Mouse (Mus musculus) fat pad, adult 2 months (tissue): ENCODE measurements around the gene Pcyt2.
A peak's percentile ranks its signal among the peaks of the same experiment; 100 is the strongest.

Experiments used
- DNase-seq: peaks from one replicate; pipeline ENCODE4 v3.0.0-alpha.2; 2011; ENCODE audit warnings: low read depth, low spot score; ENCODE audit errors: extremely low read depth

Gene Pcyt2

DNA sequence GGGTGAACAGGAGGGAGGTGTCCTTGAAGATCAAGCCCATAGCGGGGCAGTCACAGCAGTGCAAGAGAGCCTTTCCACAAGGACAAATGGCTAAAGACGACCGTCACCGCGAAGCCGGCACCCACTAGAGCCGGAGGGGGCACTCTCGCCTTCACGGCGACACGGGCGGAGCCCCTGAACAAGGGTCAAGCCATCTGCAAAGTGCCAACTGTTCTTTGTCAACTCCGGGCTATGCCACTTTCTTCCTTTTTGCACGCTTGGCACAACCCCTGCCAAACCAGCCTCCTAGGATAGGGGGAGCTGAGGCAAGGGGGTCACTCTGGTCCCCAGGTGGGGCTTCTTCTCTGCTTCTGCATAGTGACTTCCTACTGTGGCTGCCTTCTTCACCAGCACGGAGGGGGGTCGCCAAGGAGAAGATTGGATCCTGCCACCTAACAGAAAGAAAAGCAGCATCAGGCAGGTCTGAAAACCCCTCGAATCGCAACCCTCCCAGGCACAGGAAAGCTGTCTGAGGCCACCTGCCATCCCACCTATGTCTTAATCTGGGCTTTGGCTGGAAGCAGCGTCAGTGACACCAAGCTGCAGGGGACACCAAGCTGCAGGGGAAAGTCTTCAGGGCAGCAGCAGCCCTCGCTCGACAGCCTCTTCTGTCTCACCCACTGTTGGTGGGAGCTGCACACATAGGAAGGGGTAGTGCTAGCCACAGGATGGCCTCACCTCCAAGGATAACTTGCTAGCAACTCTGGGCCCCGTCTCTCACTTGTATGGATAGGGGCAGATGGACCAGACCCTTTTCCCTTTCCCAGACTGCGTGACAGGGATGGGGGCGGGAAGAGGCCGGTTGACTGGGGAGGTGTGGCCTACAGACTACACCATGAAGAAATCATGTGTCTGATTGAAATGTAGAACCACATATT lies 1.1 kb upstream of the Pcyt2 start:
- no peak for DNase-seq

DNA sequence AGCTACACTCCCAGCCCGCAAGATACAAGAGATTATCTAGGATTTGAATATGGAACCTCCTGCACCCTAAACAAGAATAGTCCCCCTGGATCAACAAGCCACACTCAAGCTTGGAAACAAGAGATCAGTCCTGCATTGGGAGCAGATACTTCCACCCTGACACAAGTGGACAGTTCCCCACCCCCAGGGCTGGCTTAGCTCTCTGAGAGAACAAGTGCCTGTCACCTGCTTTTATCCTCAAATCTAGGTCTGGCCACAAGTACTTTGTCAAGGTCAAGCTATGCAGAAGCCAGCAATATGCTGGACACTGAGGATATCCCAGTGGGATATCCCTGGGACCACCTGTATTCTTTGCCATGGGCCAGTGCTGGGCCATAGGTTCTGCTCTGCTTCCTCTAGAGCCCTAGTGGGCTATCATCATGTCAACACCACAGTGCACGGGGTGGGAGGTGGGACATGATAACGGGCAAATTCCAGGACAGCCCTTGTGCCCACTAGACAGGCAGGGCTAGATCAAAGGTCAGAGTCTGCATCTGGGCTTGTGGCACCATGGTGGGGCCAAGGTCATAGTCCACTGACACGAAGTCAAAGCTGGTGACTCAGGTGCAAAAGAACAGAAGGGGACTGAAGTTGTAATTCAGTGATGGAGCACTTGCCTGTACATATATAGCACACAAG lies 980 bp downstream of the Pcyt2 start:
- no peak for DNase-seq

DNA sequence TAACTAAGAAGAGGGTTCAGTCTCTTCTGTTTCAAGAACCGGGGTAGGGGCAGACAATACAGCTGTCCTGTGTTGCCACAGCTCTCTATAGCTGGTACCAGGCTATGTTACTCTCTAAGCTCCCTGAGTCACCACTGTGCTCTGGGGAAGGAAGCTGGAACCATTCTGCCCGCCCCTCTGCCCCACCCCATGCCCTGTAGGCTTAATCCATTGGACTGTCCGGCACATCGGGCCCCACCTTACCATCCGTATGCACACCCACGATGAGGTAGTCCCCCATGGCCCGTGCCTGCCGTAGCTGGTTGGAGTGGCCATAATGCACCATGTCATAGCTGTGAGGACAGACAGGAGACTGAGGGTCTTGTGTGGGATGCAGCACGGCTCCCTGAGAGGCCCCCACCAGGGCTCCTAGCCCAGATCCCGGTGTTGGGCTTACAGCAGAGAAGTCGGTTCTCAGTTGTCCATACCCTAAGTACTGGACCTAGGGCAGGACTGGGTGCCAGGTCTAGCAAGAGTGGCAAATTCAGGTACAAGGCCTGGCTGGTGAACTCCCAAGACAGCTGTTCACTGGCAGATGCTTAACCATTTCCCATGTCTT lies 2.0 kb downstream of the Pcyt2 start:
- DNase-seq: no peak

DNA sequence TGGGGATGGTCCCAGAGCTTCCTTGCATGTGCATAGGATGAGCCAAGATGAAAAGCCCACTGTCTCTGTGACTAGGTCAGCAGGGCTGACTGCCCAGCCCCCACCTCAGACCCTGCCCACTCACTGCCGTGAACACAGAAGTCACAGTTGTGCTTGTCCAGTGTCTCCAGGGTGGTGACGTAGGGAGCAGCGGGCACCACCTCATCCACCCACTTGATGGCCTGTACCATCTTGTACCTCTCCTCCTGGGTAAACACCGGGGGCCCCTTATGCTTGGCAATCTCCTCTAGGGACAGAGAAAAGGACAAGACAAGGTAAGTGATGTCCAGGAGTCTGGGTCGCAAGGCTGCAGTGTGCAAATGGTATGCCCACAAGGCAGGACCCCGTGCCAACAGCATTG lies 2.6 kb downstream of the Pcyt2 start:
- DNase-seq: no peak

DNA sequence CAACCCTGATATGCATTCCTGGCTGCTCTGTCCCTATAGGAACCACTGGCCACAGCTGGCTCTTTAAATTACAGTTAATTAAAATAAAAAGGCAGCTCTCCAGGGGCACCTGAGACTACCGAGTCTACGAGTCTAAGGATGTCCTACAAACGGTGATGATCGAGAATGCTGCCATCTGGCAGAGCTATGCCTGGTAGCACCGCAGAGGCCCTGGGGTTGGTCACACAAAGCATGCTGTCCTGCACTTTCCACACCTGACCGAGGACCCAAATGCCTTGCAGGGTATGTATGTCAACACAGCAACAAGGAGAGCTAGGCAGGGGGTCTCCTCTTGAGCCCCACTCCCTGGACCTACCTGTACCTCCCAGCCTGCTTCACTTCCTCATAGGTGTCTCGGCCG lies 3.8 kb downstream of the Pcyt2 start:
- no peak for DNase-seq

DNA sequence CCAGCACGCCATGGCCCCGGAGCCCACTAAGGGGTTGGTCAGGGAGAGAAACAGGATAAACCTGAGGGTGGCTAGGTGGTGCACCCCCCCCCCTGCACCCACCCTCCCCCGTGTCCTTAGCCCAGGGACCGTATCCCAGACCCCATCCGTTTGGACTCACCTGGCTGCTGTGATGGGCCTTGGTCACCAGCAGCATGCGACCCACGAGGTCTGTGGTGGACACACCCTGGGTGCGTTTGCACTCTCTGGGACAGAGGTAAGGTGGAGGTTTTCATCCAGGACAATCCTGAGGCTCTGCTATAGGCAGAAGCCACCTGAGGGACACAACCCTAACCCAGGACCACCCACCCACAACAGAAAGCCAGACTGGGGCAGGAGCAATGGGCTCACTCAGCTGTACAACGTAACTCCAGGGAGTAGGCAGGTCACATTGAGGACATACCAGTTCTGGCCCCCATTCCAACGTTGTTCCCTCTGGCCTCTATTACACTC lies 4.2 kb downstream of the Pcyt2 start:
- no peak for DNase-seq

DNA sequence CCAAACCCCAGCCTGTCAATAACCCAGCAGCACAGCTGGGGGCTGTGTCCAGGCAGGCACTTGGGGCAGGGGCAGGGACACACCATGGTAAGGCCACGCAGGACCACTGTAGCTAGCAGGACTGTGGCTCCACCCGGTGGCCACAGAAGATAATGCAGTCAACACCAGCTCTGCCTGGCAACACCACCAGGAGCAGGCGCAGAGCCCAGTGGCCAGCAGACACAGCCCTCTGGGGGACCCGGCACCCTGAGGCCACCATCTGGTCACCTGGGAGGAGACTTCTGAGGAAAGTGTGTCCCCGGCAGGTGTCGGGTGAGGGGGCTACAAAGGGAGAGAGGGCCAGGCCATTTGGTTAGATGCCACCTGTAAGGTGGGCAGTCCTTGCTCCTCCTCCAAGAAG lies 5.0 kb downstream of the Pcyt2 start:
- DNase-seq: no peak

DNA sequence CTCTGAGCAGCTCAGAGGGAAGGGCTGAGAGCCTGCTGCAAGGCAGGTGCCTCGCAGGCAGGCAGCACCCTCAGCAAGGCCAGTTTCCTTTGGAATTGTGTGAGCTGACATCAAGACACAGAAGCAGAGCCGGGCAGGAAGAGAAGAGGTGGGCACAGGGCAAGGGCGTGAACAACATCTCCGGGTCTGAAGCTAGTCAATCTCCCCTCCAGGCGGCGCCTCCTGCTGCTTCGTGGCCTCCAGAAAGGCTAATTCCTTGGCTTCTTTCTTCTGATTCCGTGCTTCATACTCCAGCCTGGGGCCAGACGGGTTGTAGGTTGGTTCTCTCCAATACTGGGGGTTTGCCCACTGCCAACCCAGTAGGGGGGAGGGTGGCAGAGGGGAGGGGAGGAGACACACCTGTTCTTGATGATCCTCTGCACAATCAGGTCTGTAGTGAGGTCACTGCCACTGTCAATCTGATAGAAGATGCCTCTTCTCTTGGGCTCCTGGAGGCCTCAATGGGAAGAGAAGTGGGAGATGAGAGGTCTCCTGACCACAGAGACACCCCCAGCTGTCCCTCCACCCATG lies 7.2 kb downstream of the Pcyt2 start:
- no peak for DNase-seq

DNA sequence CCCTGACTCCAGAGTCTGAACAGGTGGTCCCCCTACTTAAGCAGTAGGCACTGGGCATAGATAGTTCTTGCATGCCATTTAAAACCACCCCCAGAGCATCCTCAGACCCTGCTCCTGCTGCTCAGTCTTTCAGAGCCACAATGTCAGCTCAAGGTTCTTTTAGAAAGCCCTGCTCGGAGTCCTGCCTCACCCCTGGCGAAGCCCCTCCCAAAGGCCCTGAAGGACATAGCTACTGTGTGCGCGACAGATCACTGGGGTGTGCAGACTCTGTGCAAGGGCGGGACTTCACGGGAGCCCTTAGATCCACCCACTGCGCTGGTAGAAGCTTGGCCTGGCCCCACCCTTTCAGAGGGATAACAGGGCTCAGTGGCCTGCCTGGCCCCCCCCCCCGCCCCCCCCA lies 8.5 kb downstream of the Pcyt2 start:
- DNase-seq: no peak

DNA sequence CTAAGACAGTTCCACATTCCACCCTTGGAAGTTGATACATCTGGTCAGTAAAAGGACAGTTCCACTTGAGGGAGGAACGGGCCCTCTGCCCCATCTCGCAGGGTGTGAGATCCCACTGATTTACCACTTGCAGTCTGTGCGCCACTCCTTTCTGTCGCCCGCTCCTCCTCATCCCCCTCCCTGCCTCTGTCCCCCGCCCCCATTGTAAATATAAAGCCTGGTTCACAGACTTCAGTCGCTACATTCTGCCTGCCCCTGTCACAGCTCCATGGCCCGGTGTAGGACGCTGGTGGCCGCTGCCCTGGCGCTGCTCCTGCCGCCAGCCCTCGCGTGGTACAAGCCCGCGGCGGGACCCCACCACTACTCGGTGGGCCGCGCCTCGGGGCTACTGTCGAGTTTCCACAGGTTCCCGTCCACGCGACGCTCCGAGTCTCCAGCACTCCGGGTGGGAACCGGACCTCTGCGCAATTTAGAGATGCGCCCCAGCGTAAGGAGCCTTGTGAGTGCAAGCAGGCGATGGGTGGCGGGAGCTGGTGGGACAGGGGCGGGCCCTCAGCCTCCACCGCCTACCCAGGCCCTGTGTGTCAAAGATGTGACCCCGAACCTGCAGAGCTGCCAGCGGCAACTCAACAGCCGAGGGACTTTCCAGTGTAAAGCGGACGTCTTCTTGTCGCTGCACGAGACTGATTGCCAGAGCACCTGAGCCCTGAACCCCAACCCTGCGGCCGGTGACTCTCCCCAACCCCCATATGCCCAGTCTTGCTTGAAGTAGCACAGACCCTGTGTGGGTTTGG lies 9.3 kb downstream of the Pcyt2 start, which contains the start of gene Npb:
Gene Npb, plus strand, starts transcription at position 237 of the 794 bp plus-strand sequence.
- DNase-seq: no peak

DNA sequence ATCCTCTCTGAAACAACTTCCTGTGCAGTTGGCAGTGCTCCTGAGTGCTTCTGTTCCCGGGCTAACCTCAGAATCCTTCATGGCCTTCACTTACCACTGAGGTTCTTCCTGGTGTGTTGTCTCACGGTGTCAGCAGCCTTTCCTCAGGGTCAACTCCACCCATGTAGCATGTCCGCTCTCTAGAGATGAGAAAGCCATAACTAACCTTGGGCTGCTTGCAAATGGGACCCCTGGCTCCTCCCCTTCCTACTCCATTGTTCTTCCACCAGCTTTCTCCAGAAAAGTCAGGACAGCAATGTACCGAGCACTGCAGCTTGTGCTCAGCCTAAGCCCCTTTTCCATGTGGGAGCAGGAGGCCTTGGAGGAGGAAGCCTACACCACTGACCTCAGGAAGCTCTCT lies 11.0 kb downstream of the Pcyt2 start:
- no peak for DNase-seq

DNA sequence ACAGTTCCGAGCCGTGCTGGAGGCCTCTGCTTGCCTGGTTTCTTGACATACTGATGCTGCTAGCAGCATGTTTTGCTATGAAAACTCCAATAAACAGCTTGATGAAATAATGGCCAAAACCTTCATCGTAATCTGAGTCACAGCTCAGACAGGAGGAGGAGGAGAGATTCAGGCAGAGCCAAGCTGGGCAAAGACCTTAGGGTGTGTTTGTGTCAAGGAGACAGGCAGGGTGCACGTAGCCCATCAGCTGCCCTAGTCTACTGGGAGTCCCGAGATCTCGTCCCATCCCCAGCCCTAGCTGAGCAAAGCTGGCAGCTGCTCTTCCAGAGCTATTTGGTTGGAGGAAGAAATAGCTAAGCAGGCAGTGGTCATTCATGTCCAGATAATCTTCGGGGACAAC lies 12.1 kb downstream of the Pcyt2 start:
- no peak for DNase-seq

DNA sequence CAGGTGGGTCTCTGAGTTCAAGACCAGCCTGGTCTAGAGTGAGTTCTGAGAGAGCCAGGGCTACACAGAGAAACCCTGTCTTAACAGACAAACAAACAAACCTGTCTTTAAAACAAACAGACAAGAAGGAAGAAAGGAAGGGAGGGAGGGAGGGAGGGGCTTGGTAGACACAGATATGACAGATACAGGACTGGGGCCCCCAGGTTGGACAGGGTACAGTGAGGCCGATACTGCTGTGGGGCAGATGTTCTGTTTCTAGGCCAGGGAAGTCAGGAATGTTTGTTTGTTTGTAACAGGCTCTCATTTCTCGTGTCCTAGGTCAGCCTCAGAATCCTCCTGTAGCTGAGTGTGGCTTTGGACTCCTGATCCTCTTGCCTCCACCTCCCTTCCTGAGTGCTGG lies 14.2 kb downstream of the Pcyt2 start:
- no peak for DNase-seq

DNA sequence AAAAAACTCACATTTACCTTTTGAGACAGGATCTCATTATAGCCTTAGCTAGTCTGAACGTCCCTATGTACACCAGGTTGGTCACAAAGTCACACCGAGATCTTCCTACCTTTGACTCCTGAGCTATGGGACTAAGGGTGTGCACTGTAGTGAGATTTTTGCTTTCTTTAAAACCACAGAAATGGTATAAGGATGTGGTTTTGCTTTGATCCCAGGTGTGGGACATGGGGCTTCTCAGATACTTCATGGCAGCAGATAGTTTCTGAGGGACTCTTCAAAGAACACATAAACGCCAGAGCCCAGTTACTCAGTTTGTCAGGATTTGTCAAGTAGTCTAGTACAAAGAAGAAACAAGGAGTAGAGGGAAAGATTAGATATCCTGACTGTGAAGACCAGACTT lies 17.0 kb downstream of the Pcyt2 start:
- DNase-seq: no peak

DNA sequence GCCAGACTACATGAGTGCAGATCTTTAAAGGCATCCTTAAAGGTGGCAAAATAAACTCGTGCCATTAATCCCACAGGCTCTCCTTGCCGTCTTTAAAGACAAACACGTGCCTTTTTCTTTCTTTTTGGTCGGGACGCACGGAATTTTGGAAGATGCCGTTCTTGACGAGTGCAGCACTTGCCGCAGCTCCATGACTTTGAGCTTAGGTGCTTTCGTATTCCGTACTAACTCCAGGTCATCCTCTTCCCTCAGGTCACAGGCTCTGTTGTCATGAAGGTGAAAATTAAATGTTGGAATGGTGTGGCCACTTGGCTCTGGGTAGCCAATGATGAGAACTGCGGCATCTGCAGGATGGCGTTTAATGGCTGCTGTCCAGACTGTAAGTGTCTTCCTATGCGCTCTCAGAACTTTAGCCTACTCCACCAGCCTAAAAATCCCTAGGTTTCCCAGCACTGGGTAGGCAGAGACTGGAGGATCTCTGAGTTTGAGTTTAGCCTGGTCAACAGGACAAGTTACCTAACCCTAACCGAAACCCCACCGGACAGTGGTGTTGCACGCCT lies 18.7 kb downstream of the Pcyt2 start:
- DNase-seq: no peak

DNA sequence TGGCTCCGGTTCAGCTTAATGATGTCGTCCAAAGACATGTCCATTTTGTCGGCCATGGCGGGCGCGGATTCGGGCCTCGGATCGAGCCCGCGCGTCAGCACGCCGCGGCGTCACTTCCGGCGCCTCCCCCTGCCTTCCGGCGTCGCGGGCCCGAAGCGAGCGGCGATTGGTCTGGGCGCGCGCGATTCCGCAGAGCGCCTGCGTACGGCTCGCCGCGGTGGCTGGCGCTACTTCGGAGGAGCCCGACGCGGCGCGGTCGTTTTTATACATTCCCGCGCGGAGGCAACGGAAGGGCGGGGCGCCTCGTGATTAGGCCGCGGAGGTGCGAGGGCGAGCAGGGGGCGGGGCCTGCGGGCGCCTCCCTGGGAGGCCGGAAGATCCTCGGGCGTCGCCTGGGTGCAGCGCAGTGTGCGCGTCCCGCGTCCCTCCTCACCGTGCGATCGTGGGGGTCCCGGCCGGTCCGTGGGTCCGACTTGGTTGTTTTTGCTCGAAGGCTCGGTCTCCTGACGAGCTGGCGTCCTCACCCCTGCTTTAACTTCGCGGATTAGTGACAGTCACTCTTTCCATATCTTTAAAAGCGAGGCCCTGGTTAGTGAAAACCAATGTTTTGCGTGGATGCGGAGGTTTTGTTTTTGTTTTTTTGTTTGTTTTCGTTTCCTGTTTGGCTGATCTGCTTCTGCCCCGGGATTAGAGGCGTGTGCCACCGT lies 19.3 kb downstream of the Pcyt2 start, which contains the start of the genes Alyref and Anapc11:
Gene Alyref, minus strand, starts transcription at position 83 of the 707 bp plus-strand sequence.
Gene Anapc11, plus strand, starts transcription at position 139 of the 707 bp plus-strand sequence.
- DNase-seq: peak; percentile 36

DNA sequence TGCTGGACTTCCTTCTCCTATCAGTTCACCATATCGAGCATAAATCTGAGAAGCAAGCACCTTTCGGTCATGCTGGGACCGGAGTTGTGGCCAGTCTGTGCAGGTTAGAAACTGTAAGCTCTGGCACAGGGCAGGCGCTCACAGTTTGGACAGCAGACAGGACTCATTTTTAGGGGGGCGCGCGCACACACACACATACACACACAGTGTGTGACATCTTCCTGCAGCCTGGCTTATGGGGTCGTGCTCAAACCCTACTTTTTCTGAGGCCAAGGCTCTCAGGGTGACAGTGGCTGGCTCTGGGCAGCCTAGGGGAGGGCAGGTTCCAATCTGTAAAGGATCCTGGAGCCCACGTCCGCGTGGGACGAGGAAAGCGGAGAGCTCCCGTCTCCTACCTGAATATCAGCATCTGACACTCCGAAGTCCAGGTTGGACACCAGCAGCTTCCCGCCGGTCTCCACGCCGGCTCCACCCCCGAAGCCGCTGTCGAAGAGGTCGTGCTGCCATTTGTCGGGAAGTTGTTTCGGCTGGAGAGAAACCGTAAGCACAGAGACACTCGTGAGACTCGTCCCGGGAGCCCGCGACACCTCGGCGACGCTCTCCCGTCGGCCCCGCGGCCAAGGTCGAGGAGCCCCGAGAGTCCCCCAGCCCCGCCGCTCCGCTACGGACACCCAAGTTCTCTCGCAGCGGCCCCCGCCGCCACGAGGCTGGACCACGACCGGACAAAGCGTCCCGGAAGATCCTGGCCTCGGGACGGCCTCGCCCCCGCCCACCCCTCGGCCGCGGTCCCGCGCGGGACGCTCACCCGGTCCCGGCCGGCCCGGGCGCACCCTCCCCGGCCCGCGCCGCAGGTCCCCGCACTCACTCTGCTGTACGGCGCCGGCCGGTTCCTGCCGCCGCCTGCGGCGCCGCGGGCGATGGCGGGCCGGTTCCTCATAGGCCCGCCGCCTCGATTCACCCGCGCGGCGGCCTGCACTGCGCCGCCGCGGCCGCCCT lies 20.2 kb downstream of the Pcyt2 start:
- no peak for DNase-seq

DNA sequence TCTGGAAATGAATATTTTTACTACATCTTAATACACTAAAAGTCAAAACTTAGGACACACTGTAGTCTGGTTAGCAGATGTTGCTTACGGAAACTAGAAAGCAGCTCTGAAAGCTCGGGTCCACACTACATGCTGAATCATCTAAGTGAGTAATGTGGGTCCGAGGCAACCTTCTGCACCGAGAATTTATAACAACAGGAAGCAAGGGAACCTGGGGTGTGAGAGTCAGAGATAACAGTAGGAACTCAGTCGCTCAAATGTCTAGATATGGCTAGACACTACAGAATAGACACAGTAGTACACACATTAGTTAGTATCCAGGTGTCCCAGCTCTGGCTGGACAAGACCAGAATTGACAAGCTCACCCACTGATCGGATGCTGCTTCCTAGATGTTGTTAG lies 29.2 kb downstream of the Pcyt2 start:
- DNase-seq: no peak
